Mouse (Mus musculus): Measurements from ENCODE around the gene Limch1.

- no peak for TF ChIP-seq POLR2A (IDR thresholded peaks at IDR 0.05; ENCODE audit: borderline replicate concordance, low read depth, low read length)
- no peak for TF ChIP-seq CTCF (IDR thresholded peaks at IDR 0.05; ENCODE audit: low read depth, low read length)
These were observed 250.5 kb downstream of the Limch1 start for GRCm38 (mm10) chr5:66996124-66996523.

Data from bone marrow macrophage, adult 2 months (primary cell).